Mouse (Mus musculus): ENCODE data around the gene Ccl28. TPM values are rescaled to one million over a fixed set of nuclear protein-coding genes. Genes with fewer than 3 reads are reported as not detected.

The Ccl28 gene
- polyA plus RNA-seq, 1 experiment from 2014 or later, result 0.10 TPM

DNA sequence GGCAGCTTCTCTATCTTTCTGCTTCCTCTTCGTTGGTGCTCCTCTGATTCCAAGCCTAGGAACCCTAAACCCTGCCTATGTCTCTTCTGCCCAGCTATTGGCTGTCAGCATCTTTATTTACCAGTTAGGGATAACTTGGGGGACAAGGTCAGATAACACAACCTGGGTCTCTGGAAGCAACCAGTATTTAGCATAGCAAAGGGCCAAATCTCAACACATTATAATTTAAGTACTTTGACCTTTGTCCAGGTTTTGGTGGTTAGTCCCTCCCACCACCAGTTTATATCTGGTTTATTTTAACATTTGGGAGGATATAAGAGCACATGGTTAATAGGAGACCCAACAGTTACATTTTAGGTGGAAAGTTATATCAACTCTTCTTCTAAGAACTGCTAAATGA, 72.9 kb downstream of the Ccl28 start:
- Histone ChIP-seq H3K9me3 (replicated peaks) (no peaks in the 10 kb centered on the region), H3K27me3 (ENCODE audit: low read depth, poor library complexity, severe bottlenecking) (no peaks in the 10 kb centered on the region), H3K36me3 (peaks cover 80% of the 10 kb centered on the region), H3K4me1 (peaks cover 44% of the 10 kb centered on the region), H3K27ac (replicated peaks) (no peak overlapping the region), H3K4me3 (no peak overlapping the region)
- 84% methylated on average over 1 of the region's 1 CpGs for WGBS
- DNase-seq (ENCODE audit: low spot score), result no peak

DNA sequence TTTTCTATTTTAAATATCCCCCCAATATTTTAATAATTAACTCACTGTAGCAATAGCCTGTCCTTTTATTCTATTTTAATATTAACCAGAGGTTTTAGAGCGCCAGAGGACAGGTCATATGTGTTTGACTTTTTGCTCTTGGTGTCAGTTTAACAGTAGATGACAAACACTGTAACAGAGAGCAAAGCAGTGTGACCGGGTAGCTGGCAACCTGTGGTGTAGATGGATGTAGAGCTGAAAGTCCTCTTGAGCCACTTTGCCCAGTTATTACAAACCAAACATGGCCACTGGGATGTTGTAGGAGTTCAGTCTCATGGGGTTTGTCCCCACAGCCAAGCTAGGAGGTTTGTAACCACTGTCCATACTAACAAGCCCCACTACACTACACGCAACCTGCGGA, 74.8 kb downstream of the Ccl28 start:
- Histone ChIP-seq H3K4me1 (peaks cover 26% of the 10 kb centered on the region), H3K27me3 (ENCODE audit: low read depth, poor library complexity, severe bottlenecking) (no peaks in the 10 kb centered on the region), H3K27ac (replicated peaks) (no peak overlapping the region), H3K36me3 (peaks cover 98% of the 10 kb centered on the region), H3K9me3 (replicated peaks) (no peaks in the 10 kb centered on the region), H3K4me3 (no peak overlapping the region)
- no peak for DNase-seq (ENCODE audit: low spot score)
- WGBS, result 94% methylated on average over 4 of the region's 4 CpGs

Other genes with a start within 250 kb of the Ccl28 start
- gene Paip1, start 195.2 kb upstream of the Ccl28 start, polyA plus RNA-seq (2016; fragmentation: Nextera tagmentation; extraction: Ambion mirVana), result 115 and 138 TPM in 2 replicates
- 68.0 and 73.6 TPM in 2 replicates for gene 4833420G17Rik, start 161.1 kb upstream of the Ccl28 start, polyA plus RNA-seq (2016; fragmentation: Nextera tagmentation; extraction: Ambion mirVana)
- 1.9 and 2.7 TPM in 2 replicates for gene Tmem267, start 135.8 kb upstream of the Ccl28 start, polyA plus RNA-seq (2016; fragmentation: Nextera tagmentation; extraction: Ambion mirVana)
- 1.3 and 1.6 TPM in 2 replicates for gene 3110070M22Rik, start 135.4 kb upstream of the Ccl28 start, polyA plus RNA-seq (2016; fragmentation: Nextera tagmentation; extraction: Ambion mirVana)
- gene Hmgcs1, start 66.6 kb downstream of the Ccl28 start, polyA plus RNA-seq (2016; fragmentation: Nextera tagmentation; extraction: Ambion mirVana), result 404 and 439 TPM in 2 replicates
- gene Nim1k, start 132.1 kb downstream of the Ccl28 start, polyA plus RNA-seq (2016; fragmentation: Nextera tagmentation; extraction: Ambion mirVana), result 2.4 and 2.5 TPM in 2 replicates
- 40.6 and 42.1 TPM in 2 replicates for gene Zfp131, start 167.1 kb downstream of the Ccl28 start, polyA plus RNA-seq (2016; fragmentation: Nextera tagmentation; extraction: Ambion mirVana)
- not detected in 2 replicates for gene AF067063, start 206.4 kb downstream of the Ccl28 start, polyA plus RNA-seq (2016; fragmentation: Nextera tagmentation; extraction: Ambion mirVana)
- not detected in 2 replicates for gene D13Ertd608e, start 212.2 kb downstream of the Ccl28 start, polyA plus RNA-seq (2016; fragmentation: Nextera tagmentation; extraction: Ambion mirVana)